Mouse (Mus musculus) adrenal gland, postnatal 4 days (tissue): Measurements from ENCODE around the gene Coq6. TPM values are rescaled to one million over a fixed set of nuclear protein-coding genes. Genes with fewer than 3 reads are reported as not detected.
A peak's percentile ranks its signal among the peaks of the same experiment; 100 is the strongest.

ENCODE experiments used
- DNase-seq, 2 experiments: peaks; one replicate each; pipeline ENCODE4 v3.0.0; 2021 to 2022; ENCODE audit warnings: low spot score in 2 of 2, mixed read lengths in 2 of 2
- total RNA-seq, 2 experiments: library from RNA; stranded (reverse); gene quantifications; 2 replicates each; pipeline ENCODE4 v1.2.3; 2021

The Coq6 gene
- total RNA-seq, 2 experiments from 2014 or later = 60.5 to 64.9 TPM

DNA sequence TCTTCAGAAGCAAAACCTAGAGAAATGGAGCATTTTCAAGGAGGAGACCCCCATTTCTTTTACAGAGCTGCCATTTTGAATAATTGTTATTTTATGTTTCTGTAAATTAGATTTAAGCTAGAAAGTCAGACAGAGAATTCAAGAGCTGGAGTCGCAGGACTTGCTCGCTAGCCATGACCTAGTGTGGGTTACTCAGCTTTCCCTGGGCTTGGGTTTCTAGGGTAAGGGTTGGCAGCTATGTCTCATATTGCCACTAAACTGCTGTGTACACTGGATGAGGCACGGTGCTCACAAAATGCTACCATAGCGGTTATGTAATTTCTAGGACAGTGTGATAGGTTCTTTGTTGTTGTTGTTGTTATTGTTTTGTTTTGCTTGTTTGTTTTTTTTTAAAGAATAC, 31.2 kb downstream of the Coq6 start:
- no peak for DNase-seq

DNA sequence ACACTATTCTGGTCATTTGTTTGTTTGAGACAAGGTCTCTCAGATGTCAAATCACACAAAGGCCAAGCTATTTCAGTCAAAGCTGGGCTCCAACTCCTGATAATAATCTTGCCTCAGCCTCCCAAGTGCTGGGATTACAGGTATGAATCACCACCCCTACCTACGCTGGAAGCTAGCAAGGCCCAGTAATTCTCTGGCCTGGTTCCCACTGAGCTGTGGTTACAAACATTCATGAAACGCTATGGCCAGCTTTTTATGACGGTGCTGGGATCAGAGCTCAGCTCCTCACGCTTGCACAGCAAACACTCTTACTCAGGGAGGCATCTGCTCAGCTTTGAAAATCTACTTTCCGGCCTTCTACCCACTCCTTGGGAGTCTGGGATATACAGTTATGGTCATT, 32.4 kb downstream of the Coq6 start:
- DNase-seq = no peak

DNA sequence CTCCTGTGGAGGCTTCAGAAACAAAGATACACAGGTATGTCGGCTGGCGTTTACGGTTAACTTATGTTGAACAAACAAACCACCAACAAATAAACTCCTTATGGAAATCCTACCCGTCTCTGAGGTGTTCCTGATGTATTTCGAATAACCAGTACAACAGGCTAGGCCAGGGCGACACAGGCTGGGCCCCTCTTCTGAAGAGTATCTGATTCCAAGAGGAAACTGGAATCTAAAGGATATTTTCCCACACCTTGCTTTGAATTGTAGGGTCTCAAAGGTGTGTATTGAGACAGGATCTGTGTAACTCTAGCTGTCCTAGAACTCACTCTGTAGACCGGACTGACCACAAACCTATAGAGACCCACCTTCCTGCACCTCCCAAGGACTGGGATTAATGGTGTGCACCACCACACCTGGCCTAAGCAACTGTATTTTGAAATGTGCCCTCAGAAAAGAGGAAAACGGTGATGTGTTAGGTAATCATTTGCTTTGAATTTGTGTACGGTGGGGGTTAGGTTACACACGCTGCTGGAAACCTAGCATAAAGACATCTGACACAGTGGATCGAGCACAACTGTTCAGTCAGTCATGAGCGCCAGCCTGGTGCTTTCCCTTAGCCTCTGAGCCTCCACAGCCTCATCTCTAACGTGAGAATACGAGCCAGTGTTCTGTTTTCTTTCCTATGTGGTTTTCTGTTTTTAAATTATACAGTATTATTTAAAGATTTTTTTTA, 35.7 kb downstream of the Coq6 start:
- no peak for DNase-seq

DNA sequence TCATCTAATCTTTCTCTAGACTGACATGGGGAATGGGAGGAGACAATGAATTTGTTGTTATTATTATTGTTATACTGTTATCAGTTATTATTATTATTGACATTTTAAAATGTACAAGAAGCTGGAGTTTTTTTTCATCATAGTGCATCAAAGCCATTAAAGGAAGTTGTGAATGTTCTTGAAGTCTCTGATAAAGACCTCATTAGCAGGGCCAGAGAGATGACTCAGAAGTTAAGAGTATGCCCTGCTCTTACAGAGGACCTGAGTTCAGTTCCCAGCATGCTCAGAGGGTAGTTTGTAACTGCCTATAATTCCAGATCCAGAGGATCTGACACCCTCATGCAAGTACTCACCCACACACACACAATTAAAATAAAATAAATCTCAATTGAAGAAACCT, 36.2 kb downstream of the Coq6 start:
- no peak for DNase-seq

DNA sequence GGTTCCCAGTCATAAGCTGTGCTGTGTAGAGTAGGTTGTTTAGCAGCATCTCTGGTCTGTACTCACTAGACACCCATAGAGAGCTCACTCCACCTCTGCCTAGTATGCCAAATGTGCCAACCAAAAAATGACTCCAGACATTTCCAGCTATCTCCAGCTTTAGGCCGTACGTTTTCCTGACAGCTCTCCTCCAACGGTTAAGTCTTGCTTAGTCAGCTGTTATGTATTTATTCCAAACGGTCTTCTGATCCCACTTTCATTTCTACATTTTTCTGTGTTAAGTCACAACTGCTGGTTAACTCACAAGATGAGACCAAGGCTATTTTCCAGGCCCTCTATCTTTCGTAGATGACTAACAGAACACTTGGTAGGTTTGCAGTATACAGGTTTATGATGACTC, 37.2 kb downstream of the Coq6 start:
- DNase-seq = no peak

DNA sequence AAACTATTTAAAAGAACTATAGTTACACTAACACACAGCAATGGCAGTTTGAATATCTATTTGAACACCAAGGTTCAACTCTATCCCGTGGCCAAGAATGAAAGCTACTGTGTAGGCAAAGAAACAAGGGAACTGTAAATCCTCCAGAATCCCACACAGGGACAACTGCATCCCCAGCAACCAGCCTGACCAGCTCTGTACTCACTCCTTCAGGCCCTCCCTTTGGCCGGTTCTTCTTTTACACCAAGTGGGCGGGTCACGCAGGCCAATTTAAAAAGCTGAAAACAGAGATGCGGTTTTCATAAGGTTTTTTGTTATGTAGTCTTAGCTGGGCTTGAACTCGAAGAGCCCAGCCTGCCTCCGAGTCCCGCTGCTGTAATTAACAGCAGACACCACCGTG, 37.7 kb downstream of the Coq6 start:
- no peak for DNase-seq

DNA sequence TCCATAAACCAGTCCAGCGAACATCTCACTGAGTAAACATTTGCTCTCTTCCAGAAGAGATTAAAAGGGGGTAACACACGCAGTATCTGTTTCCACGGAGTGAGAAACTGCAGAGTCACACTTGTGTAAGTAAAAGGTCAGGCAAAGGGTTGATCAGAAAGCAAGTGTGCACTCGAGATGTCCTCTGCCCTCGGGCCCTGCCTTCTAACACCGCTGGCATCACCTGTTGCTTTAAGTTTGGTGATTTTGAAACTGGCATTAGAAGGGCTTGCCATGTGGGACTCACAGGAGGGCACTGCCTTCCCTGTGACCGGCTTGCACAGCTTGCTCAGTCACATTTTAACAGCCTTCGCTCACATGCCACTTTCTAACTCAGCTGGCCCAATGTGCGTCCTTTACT, 38.2 kb downstream of the Coq6 start:
- no peak for DNase-seq

DNA sequence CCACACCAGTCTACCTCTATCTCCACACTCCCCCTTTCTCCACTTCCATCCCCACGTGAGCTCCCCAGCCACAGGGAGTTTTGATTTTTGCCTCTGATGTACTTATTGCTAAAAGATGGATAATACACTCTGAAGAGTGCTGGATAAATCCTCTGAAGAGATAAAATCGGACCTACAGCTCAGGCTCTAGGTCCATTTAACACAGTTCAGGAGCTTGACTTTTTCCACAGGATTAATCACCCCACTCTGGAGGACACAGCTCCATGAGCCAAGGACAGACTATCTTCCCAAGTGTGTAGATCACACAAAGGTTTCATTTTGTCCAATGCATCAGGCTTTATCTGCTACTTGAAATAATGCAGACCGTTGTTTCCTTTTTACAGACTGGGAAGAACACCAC, 38.6 kb downstream of the Coq6 start:
- no peak for DNase-seq

DNA sequence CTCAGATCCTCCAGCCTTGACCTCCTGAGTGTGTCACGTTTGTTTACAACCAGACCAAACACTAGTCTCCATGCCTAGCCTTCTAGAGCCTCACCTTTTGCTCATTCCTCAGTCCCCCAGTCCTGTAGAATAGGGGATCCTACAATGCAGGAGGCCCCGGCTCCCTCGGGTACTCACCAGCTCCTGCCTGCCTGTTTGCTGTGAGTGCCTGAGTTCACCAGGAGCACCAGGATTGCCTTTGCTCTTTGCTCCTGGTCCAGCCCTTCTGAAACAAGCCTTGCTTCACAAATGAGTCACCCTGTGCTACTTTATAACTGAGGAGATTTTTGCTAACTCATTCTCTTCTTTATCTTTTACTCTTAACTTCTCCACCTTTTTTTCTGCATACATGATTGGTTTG, 39.2 kb downstream of the Coq6 start:
- no peak for DNase-seq

DNA sequence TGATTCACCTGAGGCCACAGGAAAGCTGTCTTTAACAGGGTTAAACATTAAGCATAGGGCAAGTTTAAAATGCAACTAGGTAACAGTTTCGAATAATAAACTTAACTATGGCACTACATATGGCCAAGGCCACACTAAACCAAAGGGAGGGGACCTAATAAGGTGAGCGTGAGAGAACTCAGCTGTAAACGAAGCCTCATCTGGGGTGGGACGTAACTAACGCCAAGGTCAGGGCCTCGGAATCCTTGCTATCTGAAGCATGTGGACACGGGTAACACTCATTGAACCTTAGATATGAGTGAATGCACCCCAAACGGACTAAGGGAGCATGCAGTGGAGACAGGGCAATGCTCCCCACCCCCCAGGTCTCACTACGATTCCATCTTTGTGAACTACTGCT, 41.5 kb downstream of the Coq6 start:
- no peak for DNase-seq

DNA sequence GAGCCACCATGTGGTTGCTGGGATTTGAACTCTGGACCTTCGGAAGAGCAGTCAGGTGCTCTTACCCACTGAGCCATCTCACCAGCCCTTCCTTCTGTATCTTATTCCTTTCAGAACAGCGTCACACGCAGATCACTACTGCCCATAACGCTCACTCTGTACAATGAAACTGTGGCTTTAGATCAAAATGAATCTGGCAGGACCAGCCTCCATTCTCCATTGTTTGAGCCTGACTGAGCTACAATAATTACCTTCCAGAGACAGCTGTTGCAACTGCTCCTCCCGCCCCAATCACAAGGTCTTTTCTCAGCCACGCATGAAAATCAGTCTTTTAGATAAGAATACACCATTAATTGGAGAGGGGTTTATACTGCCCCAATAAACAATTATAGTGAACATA, 43.1 kb downstream of the Coq6 start:
- DNase-seq = no peak

DNA sequence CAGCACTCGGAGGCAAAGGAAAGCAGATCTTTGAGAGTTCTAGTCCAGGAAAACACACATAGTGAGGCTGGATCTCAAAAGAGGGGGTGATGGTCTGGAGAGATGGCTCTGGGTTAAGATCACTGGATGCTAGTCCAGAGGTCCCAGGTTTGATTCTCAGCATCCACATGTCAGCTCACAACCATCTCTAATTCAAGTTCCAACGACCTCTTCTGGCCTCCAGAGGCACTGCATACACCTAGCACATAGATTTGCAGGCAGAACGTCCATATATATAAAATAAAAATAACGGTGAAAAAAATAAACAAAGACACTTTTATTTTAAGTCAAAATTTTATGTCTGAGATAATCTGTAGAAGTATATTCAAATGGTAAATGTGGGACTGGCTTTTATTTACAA, 45.8 kb downstream of the Coq6 start:
- no peak for DNase-seq

DNA sequence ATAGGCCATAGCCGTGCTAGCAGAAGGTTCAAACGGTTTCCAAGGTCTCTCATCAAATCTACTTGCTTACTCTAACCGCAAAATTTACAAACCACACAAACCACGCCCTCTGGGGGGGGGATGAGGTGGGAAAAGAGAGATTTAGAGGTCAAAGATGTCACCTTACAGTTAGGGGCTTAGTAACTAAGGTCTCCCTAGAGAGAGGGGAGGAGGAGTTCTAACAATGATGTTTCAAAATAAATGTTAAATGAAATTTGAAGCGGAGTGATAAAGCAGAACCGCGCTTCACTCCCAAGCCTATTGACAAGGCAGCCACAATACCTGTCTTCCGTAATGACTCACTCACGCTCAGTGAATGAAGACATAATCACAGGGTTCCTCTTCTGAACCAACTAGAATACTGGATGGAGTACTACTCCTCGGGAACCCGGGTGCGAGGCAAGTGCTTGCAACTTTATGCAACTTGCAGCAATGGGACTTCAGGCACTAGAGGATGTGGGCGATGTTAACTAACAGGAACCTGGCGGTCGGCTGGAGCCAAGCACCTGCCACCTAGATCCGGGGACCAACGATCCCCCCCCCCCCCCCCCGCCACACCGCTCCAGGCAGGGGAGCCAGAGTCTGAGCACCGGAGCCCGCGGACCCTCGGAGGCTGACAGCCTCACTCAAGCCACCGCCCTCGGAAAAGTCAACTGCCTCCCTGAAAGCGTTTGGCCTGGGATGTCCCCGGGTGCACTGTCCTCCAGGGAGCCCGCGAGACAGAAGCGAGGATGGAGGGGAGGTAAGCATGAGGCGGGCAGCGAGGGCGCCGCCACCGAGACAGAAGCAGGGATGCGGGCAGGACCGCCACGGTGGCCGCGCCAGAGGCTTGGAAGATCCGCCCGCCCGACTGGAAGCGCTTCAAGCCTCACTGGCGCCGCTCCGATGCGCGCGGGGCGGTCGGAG, 46.7 kb downstream of the Coq6 start:
- no peak for DNase-seq

DNA sequence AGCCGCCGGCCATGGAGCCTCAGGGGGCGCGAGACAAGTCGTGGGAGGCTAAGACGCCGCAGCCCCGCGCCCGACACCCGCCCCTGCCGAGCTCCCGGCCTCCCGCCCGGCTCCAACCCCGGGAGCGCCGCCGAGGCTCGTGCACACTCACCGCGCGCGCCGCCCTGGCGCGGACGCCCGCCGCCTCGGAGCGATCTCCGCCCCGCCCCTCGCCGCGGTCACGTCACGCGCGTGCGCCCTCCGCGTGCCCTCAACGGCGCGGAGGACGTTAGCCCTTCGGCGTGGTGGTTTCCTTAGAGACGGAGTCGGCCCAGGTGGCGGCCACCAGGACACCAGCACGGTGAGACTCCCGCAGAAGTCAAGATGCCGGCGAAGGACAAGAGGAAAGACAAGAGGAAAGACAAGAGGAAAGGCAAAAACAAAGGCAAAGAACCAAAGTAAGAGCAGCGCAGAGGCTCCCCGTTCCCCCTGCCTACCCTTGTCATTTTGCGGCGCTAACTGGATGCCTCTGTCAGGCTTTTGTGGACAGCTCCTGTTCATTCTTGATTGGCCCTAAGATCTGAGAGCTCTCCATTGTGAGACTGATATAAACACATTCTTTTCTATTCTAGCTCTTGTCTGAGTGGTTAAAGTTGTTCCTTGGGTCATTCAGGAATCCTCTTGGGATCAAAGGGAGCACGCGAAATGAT, 47.5 kb downstream of the Coq6 start, which contains the start of the genes Entpd5 and Bbof1:
Gene Entpd5, minus strand, starts transcription at position 211 of the 689 bp plus-strand sequence.
Gene Bbof1, plus strand, starts transcription at position 253 of the 689 bp plus-strand sequence.
- DNase-seq = peak; percentile 72 to 84

DNA sequence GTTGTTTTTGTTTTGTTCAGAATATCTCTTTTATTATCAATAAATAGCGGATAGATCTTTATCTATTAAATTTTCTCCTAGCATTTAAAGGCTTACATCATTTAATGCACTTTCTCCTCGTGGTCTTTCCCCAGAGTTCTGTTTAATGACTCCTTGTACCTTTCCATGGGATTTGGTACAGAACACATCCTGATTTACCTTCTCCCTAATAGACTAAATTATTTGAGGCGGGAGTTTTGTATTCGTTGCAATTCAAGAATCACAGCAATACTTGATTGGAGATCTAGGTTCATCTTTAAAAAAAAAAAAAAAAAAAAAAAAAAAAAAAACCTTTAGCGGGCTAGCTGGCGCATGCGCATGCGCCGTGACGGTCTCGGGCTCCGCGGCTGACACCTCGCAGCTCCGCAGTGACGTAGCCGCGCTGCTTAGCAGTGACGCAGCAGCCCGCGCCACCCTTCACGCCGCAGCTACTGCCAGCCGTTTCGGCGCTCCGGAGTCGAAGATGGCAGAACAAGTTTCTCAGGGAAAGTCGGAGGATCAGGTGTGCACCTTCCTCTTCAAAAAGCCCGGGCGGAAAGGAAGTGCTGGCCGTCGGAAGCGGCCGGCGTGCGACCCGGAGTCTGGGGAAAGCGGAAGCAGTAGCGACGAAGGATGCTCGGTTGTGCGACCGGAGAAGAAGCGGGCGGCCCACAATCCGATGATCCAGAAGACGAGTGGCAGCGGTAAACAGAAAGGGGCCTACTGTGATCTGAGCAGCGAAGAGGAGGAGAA, 55.6 kb downstream of the Coq6 start, which contains the start of gene Rnf113a2:
Gene Rnf113a2, plus strand, starts transcription at position 363 of the 771 bp plus-strand sequence.
- peak; percentile 43 to 63 for DNase-seq

DNA sequence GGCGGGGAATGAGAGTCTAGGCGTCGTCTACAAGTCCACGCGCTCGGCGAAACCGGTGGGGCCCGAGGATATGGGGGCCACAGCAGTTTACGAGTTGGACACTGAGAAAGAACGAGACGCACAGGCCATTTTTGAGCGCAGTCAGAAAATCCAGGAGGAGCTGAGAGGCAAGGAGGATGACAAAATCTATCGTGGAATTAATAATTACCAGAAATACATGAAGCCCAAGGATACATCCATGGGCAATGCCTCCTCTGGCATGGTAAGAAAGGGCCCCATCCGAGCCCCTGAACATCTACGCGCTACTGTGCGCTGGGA, 56.1 kb downstream of the Coq6 start:
- no peak for DNase-seq

Other genes with a start within 250 kb of the Coq6 start
- gene Dnal1, start 247.3 kb upstream of the Coq6 start, total RNA-seq = 10 to 100 TPM; 17.6 to 18.2 TPM
- gene Pnma1, start 213.2 kb upstream of the Coq6 start, total RNA-seq = 1 to 10 TPM in 1 of 2 experiments, under 1 TPM in 1; 0.92 to 1.0 TPM
- gene Elmsan1, start 142.8 kb upstream of the Coq6 start, total RNA-seq = 10 to 100 TPM; 30.2 to 34.8 TPM
- gene Ptgr2, start 76.4 kb upstream of the Coq6 start, total RNA-seq = 10 to 100 TPM; 57.3 to 66.2 TPM
- 10 to 100 TPM; 64.6 to 68.9 TPM for gene Zfp410, start 44.8 kb upstream of the Coq6 start, total RNA-seq
- 1 to 10 TPM; 2.0 to 2.7 TPM for gene Fam161b, start 176 bp downstream of the Coq6 start, total RNA-seq
- gene Entpd5, start 47.4 kb downstream of the Coq6 start, total RNA-seq = 10 to 100 TPM; 58.3 to 61.3 TPM
- gene Bbof1, start 47.4 kb downstream of the Coq6 start, total RNA-seq = 1 to 10 TPM; 3.0 to 5.1 TPM
- 10 to 100 TPM; 19.4 to 19.6 TPM for gene Rnf113a2, start 55.5 kb downstream of the Coq6 start, total RNA-seq
- gene Aldh6a1, start 89.3 kb downstream of the Coq6 start, total RNA-seq = 100 to 1,000 TPM in 1 of 2 experiments, 10 to 100 TPM in 1; 98.9 to 103 TPM
- gene Lin52, start 89.8 kb downstream of the Coq6 start, total RNA-seq = 10 to 100 TPM; 11.7 to 12.9 TPM
- not detected for gene Vsx2, start 208.1 kb downstream of the Coq6 start, total RNA-seq